Mouse (Mus musculus): ENCODE results near the gene Trim62.

Gene Trim62

DNA sequence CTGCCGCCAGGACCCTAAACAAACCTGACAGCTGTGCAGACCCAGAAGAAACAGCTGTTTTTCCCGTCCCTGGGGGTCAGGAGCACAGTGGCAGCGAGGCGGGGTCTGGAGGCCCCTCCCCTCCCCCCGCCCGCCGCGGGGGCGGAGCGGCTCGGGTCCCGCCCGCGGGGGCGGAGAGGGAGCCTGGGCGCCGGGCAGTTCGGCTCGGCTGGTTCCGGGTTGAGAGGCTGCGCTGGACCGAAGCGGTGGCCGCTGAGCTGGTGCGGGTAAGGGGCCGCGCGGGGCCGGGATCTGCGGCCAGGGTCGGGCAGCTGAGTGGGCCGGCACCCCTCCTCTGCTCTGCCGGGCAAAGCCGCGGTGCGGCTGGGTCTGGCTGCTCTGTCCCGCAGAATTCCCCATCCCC lies at the start of gene Trim62:
TSS of gene Trim62 (plus strand) at position 202 of the 403 bp plus-strand sequence.
- DNase-seq: peak; percentile 85 to 92

GRCm38 (mm10) chr4:128838202-128838601 lies 45.2 kb upstream of the Trim62 start:
- no peak for DNase-seq

GRCm38 (mm10) chr4:128839811-128840738 lies 43.3 kb upstream of the Trim62 start:
- DNase-seq: no peak

DNA sequence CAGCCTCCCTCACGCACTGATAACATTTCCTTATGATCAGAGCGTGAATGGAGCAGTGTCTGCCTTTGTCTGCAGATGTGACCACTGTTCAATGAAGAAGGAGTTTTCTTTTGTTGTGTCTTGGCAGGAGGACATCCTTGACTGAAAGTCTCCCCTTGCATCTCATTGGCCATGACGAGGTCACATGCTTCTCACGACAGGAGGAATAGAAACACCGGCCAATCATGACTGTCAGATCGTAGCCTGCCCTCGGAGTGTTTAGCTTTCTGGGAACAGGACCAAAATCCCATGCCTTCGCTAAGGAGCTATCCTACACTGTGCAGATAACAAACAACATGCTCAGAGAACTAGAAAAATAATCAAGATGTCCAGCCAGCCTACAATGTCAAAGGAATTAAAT lies 42.1 kb upstream of the Trim62 start:
- no peak for DNase-seq

DNA sequence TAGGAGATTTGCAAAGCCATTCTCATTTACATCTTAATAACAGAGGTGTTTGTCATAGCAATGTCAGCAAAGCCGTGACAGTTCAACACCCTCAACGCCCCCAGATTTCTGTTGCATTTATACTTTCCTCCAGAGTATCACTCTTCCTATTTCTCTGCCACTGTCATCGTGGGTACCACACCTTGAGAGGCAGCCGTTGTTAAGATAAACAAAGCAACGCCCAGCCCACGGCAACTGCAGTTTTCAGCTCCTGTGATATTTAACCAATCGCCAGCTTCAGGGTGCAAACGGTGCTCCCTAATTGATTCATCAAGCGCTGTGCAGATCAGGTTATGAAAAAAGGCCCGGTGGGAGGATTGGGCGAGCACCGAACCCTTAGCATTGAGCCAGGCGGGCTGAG lies 38.8 kb upstream of the Trim62 start:
- no peak for DNase-seq

DNA sequence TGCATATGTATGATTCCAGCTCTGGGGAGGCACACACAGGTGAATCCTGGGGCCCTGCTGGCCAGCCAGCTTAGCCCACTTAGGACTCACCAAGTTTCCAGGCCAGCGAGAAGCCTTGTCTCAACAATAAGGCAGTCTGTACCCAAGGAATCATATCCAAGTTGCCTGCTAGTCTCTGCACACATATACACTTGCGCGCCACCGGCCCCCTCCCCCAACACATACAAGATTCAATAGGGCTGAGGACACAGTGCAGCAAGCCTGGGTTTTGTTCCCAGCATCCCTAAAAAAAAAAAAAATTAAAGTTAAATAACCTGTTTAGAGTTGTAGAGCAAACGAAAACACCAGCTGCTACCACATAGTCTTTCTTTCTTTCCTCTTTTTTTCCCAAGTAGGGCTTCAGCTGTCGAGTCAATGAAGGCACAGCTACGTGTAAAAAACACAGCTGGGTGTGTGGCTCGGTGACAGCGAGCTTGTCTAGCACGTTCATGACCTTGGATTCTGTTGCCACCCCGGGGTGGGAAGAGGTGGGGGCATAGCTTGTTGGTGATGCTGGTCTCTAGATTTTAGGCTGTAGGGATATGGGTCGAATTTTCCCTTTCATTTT lies 37.9 kb upstream of the Trim62 start:
- no peak for DNase-seq

GRCm38 (mm10) chr4:128848961-128849360 lies 34.4 kb upstream of the Trim62 start:
- DNase-seq: no peak

DNA sequence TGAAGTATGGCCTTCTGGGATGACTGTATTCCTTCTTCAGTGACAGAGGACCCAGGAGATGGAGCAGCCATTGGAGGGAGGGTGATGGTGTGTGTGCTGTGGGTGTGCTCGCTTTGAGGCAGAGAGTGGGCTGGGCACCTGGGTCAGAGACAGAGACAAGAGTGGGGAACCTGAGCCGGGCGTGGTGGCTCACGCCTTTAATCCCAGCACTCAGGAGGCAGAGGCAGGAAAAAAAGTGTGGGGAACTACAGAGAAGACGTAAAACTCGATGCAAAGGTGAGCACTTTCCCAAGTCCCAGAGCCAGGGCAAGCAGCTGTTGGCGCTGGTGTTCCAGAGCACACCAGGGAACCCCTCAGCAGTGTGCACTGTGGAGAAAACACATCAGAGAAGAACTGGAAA lies 33.7 kb upstream of the Trim62 start:
- DNase-seq: no peak

- DNase-seq: no peak
These were observed 31.0 kb upstream of the Trim62 start for GRCm38 (mm10) chr4:128852266-128852887.

GRCm38 (mm10) chr4:128853117-128853516 lies 30.3 kb upstream of the Trim62 start:
- DNase-seq: no peak

- peak; percentile 19 to 29 for DNase-seq
These were observed 27.8 kb upstream of the Trim62 start for GRCm38 (mm10) chr4:128855613-128856040.

GRCm38 (mm10) chr4:128857212-128857611 lies 26.2 kb upstream of the Trim62 start:
- no peak for DNase-seq

GRCm38 (mm10) chr4:128858226-128858625 lies 25.2 kb upstream of the Trim62 start:
- DNase-seq: peak; percentile 76 to 84

- peak in 1 of 2 experiments; percentile 19 for DNase-seq
These were observed 24.5 kb upstream of the Trim62 start for GRCm38 (mm10) chr4:128858878-128859277.

GRCm38 (mm10) chr4:128872992-128873391 lies 10.4 kb upstream of the Trim62 start:
- DNase-seq: peak; percentile 20 to 24

- no peak for DNase-seq
These were observed 9.3 kb upstream of the Trim62 start for GRCm38 (mm10) chr4:128874062-128874461.

DNA sequence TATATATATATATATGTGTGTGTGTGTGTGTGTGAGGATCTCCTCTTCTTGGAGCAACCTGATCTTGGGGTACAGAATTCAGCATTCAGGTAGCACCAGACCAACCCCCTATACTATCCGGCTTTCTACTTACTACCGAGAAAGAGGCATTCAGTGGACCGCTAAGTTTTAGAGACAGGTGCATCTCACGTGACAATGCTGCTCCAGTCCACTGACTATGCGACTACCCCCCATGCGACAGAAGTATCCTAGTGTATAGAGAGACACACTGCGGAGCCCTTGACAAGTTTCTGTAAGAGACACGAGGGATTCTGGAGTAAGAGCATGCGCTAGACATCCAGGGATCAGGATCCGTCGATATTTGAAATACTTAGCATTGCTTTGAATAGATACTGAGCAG lies 7.9 kb upstream of the Trim62 start:
- DNase-seq: no peak

- no peak for DNase-seq
These were observed 5.9 kb upstream of the Trim62 start for GRCm38 (mm10) chr4:128877520-128877919.

- no peak for DNase-seq
These were observed 4.4 kb upstream of the Trim62 start for GRCm38 (mm10) chr4:128878901-128879491.

DNA sequence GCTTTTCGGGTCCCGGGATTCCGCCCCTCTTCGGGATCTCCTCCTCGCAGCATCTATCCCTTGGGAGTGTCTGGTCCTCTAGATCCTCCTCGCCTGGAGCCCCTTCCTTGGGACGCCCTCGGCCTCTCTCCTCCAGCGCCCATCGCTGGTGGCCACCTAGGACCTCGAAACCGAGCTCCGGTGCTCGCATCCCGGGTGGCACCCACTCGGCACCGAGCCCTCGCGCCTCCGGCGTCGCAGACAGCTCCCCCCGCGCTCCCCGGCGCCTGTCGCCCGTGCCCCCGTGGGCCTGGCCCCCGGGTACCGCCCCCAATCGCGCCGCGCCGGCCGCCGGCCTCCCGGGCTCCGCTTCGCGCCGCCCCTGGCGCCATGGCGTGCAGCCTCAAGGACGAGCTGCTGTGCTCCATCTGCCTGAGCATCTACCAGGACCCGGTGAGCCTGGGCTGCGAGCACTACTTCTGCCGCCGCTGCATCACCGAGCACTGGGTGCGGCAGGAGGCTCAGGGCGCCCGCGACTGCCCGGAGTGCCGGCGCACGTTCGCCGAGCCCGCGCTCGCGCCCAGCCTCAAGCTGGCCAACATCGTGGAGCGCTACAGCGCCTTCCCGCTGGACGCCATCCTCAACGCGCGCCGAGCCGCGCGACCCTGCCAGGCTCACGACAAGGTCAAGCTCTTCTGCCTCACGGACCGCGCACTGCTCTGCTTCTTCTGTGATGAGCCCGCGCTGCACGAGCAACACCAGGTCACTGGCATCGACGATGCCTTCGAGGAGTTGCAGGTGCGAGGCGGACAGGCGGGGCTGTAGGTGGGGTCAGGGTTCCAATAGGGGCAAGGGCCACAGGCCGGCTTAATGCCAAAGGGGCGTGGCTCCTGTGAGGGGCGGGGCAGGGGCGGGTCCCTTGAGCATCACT lies 676 bp downstream of the Trim62 start:
- DNase-seq: peak; percentile 87 to 88

DNA sequence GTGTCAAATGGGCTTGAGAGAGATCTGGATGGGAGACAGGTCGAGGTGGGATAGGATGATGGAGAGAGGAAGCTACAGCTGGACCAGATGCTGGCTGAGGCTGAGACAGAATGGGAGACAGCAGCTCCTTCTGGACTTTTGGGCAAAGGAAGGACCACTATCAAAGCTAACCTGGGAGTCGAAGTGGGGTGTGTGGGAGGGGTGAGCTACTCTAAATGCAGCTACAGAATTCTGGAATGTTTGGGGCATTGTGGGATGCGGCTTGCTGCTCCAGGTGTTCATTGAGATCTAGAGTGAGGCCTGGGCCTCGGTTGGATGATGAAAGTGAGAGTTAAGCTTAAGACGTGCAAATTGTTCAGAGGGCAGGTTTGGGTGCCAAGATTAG lies 1.3 kb downstream of the Trim62 start:
- DNase-seq: no peak

- DNase-seq: peak; percentile 34 to 41
These were observed 2.2 kb downstream of the Trim62 start for GRCm38 (mm10) chr4:128885540-128885939.
